Mouse (Mus musculus) bone marrow, adult 2 months (tissue): ENCODE measurements around the gene Olfr399.

ENCODE experiments used
- CTCF ChIP-seq: fragments of 200-500 bp; IDR thresholded peaks from 2 replicates; pipeline ENCODE4 v1.5.1; 2011; ENCODE audit warnings: low read length, control low read depth; ENCODE audit not compliant: control insufficient read depth, insufficient read depth
- POLR2A ChIP-seq: fragments of 200-500 bp; IDR thresholded peaks from 2 replicates; pipeline ENCODE4 v1.6.1; 2011; ENCODE audit warnings: low read depth, mild to moderate bottlenecking, control low read depth, low read length, borderline replicate concordance; ENCODE audit not compliant: control insufficient read depth

DNA sequence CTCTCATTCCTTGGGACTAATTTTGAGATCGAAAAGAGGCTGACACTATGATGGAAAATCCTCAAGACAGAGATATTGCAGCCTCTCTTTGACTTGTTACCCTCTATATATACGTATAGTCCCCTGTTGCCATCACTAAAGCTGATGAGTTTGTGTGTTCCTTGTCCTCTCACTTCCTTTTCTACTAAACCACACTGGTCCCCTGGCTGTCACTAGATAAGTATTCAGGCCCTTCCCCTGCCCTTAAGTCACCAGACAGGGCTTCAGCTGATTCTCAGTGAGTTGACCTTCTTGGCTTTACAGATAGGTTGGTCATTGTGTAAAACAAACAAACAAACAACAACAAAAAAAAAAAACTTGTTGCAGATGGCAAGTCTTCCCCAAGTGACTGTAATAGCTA is 45.1 kb upstream of the Olfr399 start:
- TF ChIP-seq POLR2A (no peak), CTCF (no peak)
